Mouse (Mus musculus) heart, embryonic 11.5 days (tissue): ENCODE results near the gene Otub1. TPM values are rescaled to one million over a fixed set of nuclear protein-coding genes. Genes with fewer than 3 reads are reported as not detected.

ENCODE experiments used
- ATAC-seq: fragments of 200-750 bp; cut with Nextera tagmentation; replicated peaks from 2 replicates; pipeline ENCODE4 v1.8.0; 2017; ENCODE audit warnings: moderate library complexity; ENCODE audit not compliant: insufficient number of reproducible peaks, low FRiP score, low TSS enrichment
- H3K27ac ChIP-seq: fragments of 300-500 bp; sonication (generic); 2 replicates; pipeline ENCODE4 v1.5.1; 2014; ENCODE audit warnings: mild to moderate bottlenecking, low read depth, low read length
- H3K27me3 ChIP-seq: fragments of 300-500 bp; sonication (generic); 2 replicates; pipeline ENCODE4 v1.6.1; 2014; ENCODE audit warnings: mild to moderate bottlenecking, low read length, mixed read lengths; ENCODE audit not compliant: control insufficient read depth, insufficient read depth
- H3K36me3 ChIP-seq: fragments of 300-500 bp; sonication (generic); 2 replicates; pipeline ENCODE4 v1.6.1; 2014; ENCODE audit warnings: mild to moderate bottlenecking, low read length, moderate library complexity, mixed read lengths; ENCODE audit not compliant: control insufficient read depth, insufficient read depth
- H3K4me1 ChIP-seq: fragments of 300-500 bp; sonication (generic); 2 replicates; pipeline ENCODE4 v1.6.1; 2014; ENCODE audit warnings: low read length; ENCODE audit not compliant: control insufficient read depth, insufficient read depth
- H3K4me2 ChIP-seq: fragments of 300-500 bp; sonication (generic); 2 replicates; pipeline ENCODE4 v1.6.1; 2014; ENCODE audit warnings: mild to moderate bottlenecking, moderate library complexity
- H3K4me3 ChIP-seq: fragments of 300-500 bp; sonication (generic); 2 replicates; pipeline ENCODE4 v1.5.1; 2014; ENCODE audit warnings: low read depth, low read length
- H3K9ac ChIP-seq: fragments of 300-500 bp; sonication (generic); 2 replicates; pipeline ENCODE4 v1.6.1; 2014; ENCODE audit warnings: mild to moderate bottlenecking, low read depth, low read length, moderate library complexity
- H3K9me3 ChIP-seq: fragments of 300-500 bp; sonication (generic); replicated peaks from 2 replicates; pipeline ENCODE4 v1.6.1; 2016; ENCODE audit warnings: low read length; ENCODE audit not compliant: control insufficient read depth
- WGBS: fragments of 180-500 bp; shearing (Covaris S2); extraction: QIAGEN DNeasy Blood & Tissue Kit; methylation state at CpG from one replicate; pipeline ENCODE4 v1.1.7; 2014; ENCODE audit not compliant: insufficient replicate concordance; 5-methylcytosine and 5-hydroxymethylcytosine counted together
- polyA plus RNA-seq: library from polyadenylated mRNA; unstranded; fragments of >200 nt; fragmentation: Nextera tagmentation; extraction: Ambion mirVana; gene quantifications from 2 replicates; pipeline ENCODE4 v1.2.1, GENCODE M21; 2014

The Otub1 gene
- polyA plus RNA-seq, 1 experiment from 2014 or later = 172 TPM

- Histone ChIP-seq H3K4me2 (no peak overlapping the region), H3K36me3 (peaks cover 18% of the 10 kb centered on the region), H3K4me1 (peaks cover 3% of the 10 kb centered on the region), H3K4me3 (no peak overlapping the region), H3K27me3 (no peaks in the 10 kb centered on the region), H3K9me3 (no peaks in the 10 kb centered on the region; the same call in 1 of the 2 replicates), H3K27ac (no peak overlapping the region), H3K9ac (no peak overlapping the region)
- 0 out of 2 replicates have a peak, but pooled peaks have one; percentile 39 for ATAC-seq
- 69% methylated on average over 8 of the region's 8 CpGs for WGBS
These were observed 28.6 kb upstream of the Otub1 start for GRCm38 (mm10) chr19:7234537-7235221.

GRCm38 (mm10) chr19:7226511-7226914, 20.4 kb upstream of the Otub1 start:
- 80% methylated on average over 6 of the region's 6 CpGs for WGBS
- no peak overlapping the region for H3K4me3 ChIP-seq
- no peaks in the 10 kb centered on the region for H3K27me3 ChIP-seq

GRCm38 (mm10) chr19:7225096-7225690, 19.1 kb upstream of the Otub1 start:
- Histone ChIP-seq H3K36me3 (peaks cover 19% of the 10 kb centered on the region), H3K9ac (no peak overlapping the region), H3K4me1 (no peaks in the 10 kb centered on the region), H3K9me3 (no peaks in the 10 kb centered on the region), H3K27me3 (no peaks in the 10 kb centered on the region), H3K4me2 (no peak overlapping the region), H3K27ac (no peak overlapping the region), H3K4me3 (no peak overlapping the region)
- ATAC-seq = no peak
- 86% methylated on average over 9 of the region's 9 CpGs for WGBS

More at GRCm38 (mm10) chr19:7226511-7226914, 20.4 kb upstream of the Otub1 start:
- ATAC-seq = no peak
- Histone ChIP-seq H3K4me2 (no peak overlapping the region), H3K9me3 (no peaks in the 10 kb centered on the region), H3K4me1 (no peaks in the 10 kb centered on the region), H3K9ac (no peak overlapping the region), H3K27ac (no peak overlapping the region), H3K36me3 (peaks cover 19% of the 10 kb centered on the region)

- Histone ChIP-seq H3K4me2 (no peak overlapping the region), H3K27me3 (no peaks in the 10 kb centered on the region), H3K9me3 (no peaks in the 10 kb centered on the region), H3K9ac (no peak overlapping the region), H3K27ac (no peak overlapping the region), H3K4me3 (no peak overlapping the region), H3K4me1 (no peaks in the 10 kb centered on the region), H3K36me3 (peaks cover 14% of the 10 kb centered on the region)
- ATAC-seq = no peak
- WGBS = 83% methylated on average over 3 of the region's 3 CpGs
These were observed 18.1 kb upstream of the Otub1 start for GRCm38 (mm10) chr19:7224253-7224652.

GRCm38 (mm10) chr19:7223488-7223887, 17.4 kb upstream of the Otub1 start:
- no peaks in the 10 kb centered on the region for H3K4me1 ChIP-seq
- no peaks in the 10 kb centered on the region for H3K9me3 ChIP-seq
- no peak overlapping the region for H3K4me2 ChIP-seq
- no peaks in the 10 kb centered on the region for H3K27me3 ChIP-seq
- H3K4me3 ChIP-seq = no peak overlapping the region
- no peak for ATAC-seq
- peaks cover 11% of the 10 kb centered on the region for H3K36me3 ChIP-seq
- H3K9ac ChIP-seq = 0 out of 2 replicates have a peak overlapping the region, but pooled peaks have one; percentile 22
- no peak overlapping the region for H3K27ac ChIP-seq

GRCm38 (mm10) chr19:7222196-7222595, 16.1 kb upstream of the Otub1 start:
- no peak for ATAC-seq
- no peak overlapping the region for H3K4me3 ChIP-seq
- H3K9ac ChIP-seq = no peak overlapping the region
- H3K4me1 ChIP-seq = no peaks in the 10 kb centered on the region
- no peaks in the 10 kb centered on the region for H3K9me3 ChIP-seq
- WGBS = 86% methylated on average over 6 of the region's 6 CpGs
- no peaks in the 10 kb centered on the region for H3K27me3 ChIP-seq
- peaks cover 4% of the 10 kb centered on the region for H3K36me3 ChIP-seq
- no peak overlapping the region for H3K27ac ChIP-seq
- H3K4me2 ChIP-seq = no peak overlapping the region

GRCm38 (mm10) chr19:7218753-7219152, 12.6 kb upstream of the Otub1 start:
- Histone ChIP-seq H3K36me3 (peaks cover 9% of the 10 kb centered on the region), H3K4me3 (no peak overlapping the region), H3K9me3 (no peaks in the 10 kb centered on the region), H3K4me2 (no peak overlapping the region), H3K9ac (no peak overlapping the region), H3K27me3 (no peaks in the 10 kb centered on the region), H3K27ac (no peak overlapping the region), H3K4me1 (peaks cover 19% of the 10 kb centered on the region)
- no peak for ATAC-seq
- WGBS = 93% methylated on average over 5 of the region's 5 CpGs

GRCm38 (mm10) chr19:7217926-7218267, 11.8 kb upstream of the Otub1 start:
- Histone ChIP-seq H3K27me3 (no peaks in the 10 kb centered on the region), H3K4me2 (peak overlapping the region; percentile 53), H3K4me3 (peak overlapping the region; percentile 76), H3K9ac (peak overlapping the region; percentile 34; the same call in 1 of the 2 replicates), H3K27ac (no peak overlapping the region), H3K4me1 (peaks cover 19% of the 10 kb centered on the region), H3K9me3 (no peaks in the 10 kb centered on the region), H3K36me3 (peaks cover 9% of the 10 kb centered on the region)
- 11% methylated on average over 6 of the region's 6 CpGs for WGBS
- no peak for ATAC-seq
